Mouse (Mus musculus): ENCODE measurements at regions not wholly inside any gene's neighbourhood (a gene's known extent, or its start where the extent isn't known, plus 50 kb on each side); places are given as distances from the start of the nearest gene placed in this dataset.

DNA sequence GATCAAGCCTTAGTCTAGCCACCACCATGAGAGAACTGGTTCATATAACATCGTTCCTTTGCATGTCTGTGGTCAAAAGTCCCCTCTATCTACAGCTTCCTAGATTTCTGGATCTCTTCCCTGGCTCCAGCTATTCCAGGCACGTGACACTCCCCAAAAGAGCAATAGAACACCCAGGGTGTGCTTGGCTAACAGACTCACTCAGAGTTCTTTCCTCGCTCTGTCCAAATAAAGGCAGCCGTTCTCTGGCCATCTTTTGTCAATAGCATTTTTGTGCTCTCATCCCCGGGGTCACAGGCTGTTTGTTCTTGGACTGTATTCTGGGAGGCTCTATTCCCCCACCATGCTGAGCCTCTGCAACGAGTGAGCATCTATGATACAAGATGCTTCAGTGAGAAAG lies 87.3 kb upstream of the Nckap5 start:
- no peak for DNase-seq (ENCODE audit: low read depth)

DNA sequence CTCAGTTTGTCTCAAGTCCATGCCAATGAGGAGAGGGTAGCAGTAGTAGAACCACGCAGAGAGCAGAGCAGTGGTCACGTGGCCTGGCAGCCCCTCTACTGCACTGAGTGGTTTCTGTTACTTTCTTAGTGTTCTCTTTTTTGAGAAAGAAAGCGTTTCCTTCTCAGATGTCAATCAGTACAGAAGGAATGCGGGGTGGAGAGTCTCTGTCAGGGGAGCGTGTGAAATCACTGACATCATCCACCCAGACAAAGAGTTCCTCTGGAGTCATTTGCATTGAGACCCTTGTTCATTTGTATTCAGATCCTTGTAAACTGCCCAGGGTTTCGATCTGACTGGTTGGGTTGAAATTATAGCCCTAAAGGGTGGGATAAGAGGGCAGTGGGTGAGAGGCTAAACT lies 85.8 kb upstream of the Nckap5 start:
- DNase-seq (ENCODE audit: low read depth), result no peak

DNA sequence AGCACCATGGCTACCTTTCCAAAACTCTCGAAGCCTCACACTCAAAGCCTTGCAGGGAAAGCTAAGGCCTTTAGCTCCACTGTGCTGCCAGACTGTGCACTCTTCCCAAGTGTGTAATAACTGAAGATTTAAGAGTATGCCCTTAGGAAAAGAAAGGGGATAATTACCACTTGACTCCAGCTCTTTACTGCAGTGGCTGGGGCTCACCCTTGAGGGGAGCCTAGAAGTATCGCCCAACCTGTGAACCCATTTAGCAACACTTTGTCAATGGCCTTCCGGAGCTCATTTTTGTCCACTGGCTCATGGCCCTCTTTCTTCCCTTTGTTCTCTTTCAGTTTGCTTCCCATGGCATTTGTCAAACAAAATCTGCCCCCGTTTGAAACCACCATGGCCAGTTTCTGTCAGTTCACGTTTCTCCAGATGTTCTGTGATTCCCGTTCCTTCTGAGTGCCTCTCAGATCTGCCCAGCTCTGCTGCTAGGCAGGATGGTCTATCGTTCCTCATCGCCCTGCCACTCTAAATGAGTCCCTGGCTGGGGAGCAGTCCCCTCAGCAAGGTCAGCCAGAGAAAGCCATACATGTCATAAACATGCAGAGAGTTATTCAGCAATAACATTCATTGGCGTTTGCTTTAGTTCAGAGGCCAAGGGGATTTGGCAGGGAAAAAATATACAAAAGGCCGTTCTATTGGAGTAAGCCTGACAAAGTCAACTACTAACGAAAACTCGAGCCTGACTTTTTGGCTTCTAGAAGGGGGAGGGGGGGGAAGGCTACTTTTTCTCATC lies 80.9 kb upstream of the Nckap5 start:
- DNase-seq (ENCODE audit: low read depth), result no peak

DNA sequence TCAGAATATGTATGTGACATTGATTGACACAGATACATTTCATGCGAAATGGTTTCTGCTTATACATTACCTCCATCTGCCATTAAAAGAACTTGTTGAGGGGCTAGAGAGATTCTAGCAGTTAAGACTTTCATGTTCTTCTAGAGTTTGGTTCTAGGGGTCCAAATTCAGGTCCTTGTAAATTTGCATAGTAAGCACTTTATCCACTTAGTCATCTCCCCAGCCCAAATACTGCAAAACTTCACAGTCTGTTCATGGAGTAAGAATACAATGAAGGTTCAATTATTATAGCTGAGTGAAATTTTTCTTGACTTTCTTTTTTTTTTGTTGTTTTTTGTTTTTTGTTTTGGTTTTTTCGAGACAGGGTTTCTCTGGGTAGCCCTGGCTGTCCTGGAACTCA lies 76.8 kb upstream of the Nckap5 start:
- no peak for DNase-seq (ENCODE audit: low read depth)

DNA sequence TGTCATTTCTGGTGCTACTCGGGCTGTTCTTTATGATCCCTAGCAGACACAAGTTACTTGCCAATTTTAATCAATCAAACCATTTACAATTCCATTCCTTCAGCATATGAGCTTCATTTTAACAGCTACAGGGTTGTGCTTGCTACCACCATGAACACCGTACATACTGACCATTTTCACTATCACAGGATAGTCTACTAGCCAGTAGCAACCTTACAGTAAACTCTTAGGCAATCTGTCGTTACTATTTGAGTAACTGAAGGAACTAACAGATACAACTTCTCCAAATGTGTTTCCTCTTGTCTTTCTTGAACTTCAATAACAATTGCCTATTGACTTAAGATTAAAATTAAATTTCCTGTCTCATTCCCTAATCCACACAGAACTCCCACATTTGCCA lies 67.9 kb upstream of the Nckap5 start:
- no peak for DNase-seq (ENCODE audit: low read depth)

DNA sequence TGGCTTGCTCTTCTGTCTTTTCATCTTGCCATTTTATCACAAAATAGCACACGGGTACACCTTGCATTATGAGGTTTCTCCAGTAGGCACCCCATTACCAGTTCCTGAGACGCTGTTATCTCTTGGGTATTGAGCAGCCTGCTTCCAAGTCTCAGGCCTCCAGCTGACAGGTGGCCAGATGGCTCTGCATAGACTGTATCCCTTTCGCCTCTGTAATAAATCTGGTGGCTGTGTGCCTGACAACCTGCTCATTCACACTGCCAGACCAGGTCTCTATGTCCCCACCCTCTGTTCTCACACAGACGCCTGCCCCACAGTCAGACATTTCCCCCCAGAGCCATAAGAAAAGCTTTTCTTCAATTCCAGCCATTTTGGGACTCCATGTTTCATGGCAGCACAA lies 66.3 kb upstream of the Nckap5 start:
- no peak for DNase-seq (ENCODE audit: low read depth)

DNA sequence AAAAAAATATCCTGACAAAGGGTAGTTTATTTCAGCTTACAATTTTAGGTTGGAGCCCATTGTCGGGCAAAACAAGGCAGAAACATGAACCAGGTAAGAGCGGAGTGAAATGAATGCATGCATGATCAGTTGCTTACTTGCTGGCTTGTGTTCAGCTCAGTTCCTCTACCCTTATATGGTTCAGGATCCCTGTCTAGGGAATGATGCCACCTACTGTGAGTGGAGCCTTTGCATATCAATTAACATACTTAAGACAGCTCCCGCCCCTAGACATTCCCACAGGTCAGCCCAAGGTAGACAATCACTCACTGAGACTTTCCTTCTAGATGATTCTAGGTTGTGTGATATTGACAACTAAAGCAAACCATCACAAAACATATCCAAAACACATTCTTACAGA lies 50.2 kb upstream of the Nckap5 start:
- DNase-seq (ENCODE audit: low read depth), result no peak

Data from naive thymus-derived CD4-positive, alpha-beta T cell, adult 2 months (primary cell).